In the genomic region with DNA sequence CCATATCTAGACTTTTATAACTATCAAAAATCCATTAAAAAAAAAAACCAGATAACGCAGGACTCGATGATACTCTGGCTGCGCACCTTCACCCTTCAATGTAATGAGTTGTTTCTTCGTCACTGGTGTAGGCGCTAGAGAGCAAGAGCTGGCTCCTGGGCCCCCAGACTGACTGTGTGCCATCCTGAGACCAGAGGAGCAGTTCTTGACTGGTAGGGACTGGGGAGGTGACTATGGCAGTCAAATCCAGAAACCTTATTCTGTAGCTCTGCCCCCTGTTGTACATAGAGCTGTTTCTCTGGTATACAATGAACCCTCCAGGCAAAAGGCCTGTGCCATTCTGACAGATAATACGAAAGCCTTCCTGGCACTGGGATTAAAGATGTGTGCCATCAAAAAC, we compare ENCODE assay signal across 25 mouse cellular contexts. TPM values are rescaled to one million over a fixed set of nuclear protein-coding genes. Genes with fewer than 3 reads are reported as not detected.
A peak's percentile ranks its signal among the peaks of the same experiment; 100 is the strongest.
DNase-seq lines count a peak whose midpoint lies in the region.
"Had no signal": no experiment of that assay in that cellular context is flagged by ENCODE, and none has a peak within 500 bp of the region (broad histone marks: within the 10 kb centered on the region; RNA-seq: fewer than 3 reads in every experiment).

No protein-coding gene starts in this region.

- intact Hi-C loops in heart, postnatal 14 days (cut with DNase I) = no loop called here

- no peaks in the 10 kb centered on the region for H3K4me1 ChIP-seq in heart, embryonic 10.5 days
- H3K4me1 ChIP-seq: embryonic facial prominence, embryonic 12.5 days; embryonic facial prominence, embryonic 15.5 days; heart, embryonic 13.5 days; hindbrain, embryonic 13.5 days had no signal

- no peaks in the 10 kb centered on the region for H3K27me3 ChIP-seq in heart, embryonic 10.5 days (ENCODE audit: insufficient read depth, poor library complexity, severe bottlenecking)
- H3K27me3 ChIP-seq: embryonic facial prominence, embryonic 12.5 days; embryonic facial prominence, embryonic 15.5 days; heart, embryonic 13.5 days; hindbrain, embryonic 13.5 days had no signal

- 86% methylated on average over 6 of the region's 6 CpGs for WGBS in heart, embryonic 10.5 days

- no peak overlapping the region for H3K4me3 ChIP-seq in heart, embryonic 10.5 days
- H3K4me3 ChIP-seq: embryonic facial prominence, embryonic 12.5 days; embryonic facial prominence, embryonic 15.5 days; gastrocnemius, adult 2 months; heart, embryonic 13.5 days; hindbrain, embryonic 13.5 days had no signal

- DNase-seq in heart, embryonic 10.5 days (ENCODE audit: low spot score) = peak; percentile 4
- DNase-seq in heart, postnatal 14 days = no peak
- DNase-seq in induced T-regulatory cell, adult 2 months (ENCODE audit: low read depth) = peak; percentile 20
- DNase-seq in thymus, postnatal 0 days (ENCODE audit: low spot score) = peak; percentile 72
- peak; percentile 55 for DNase-seq in thymus, postnatal 25 days
- no peak for DNase-seq in kidney, adult 18-20 months
- DNase-seq in urinary bladder, postnatal 10 days (ENCODE audit: low spot score) = no peak
- no peak for DNase-seq in cerebellum, postnatal 25 days
- DNase-seq: adrenal gland, adult 8-10 months; adrenal gland, postnatal 25 days; B cell, adult 2 months; cerebellum, adult 11-12 months; cerebellum, adult 8-10 months; cerebellum, postnatal 14 days; forebrain, postnatal 0 days; gastrocnemius, adult 2 months; gastrocnemius, postnatal 14 days; heart, adult 18-20 months; heart, postnatal 10 days had no signal

- H3K36me3 ChIP-seq in heart, embryonic 10.5 days = no peaks in the 10 kb centered on the region
- H3K36me3 ChIP-seq: embryonic facial prominence, embryonic 12.5 days; embryonic facial prominence, embryonic 15.5 days; heart, embryonic 13.5 days; hindbrain, embryonic 13.5 days had no signal

- H3K27ac ChIP-seq in heart, embryonic 10.5 days = no peak overlapping the region
- H3K27ac ChIP-seq: embryonic facial prominence, embryonic 12.5 days; embryonic facial prominence, embryonic 15.5 days; gastrocnemius, adult 2 months; heart, embryonic 13.5 days; hindbrain, embryonic 13.5 days had no signal

- H3K9me3 ChIP-seq in heart, embryonic 10.5 days = no peaks in the 10 kb centered on the region
- H3K9me3 ChIP-seq: embryonic facial prominence, embryonic 12.5 days; embryonic facial prominence, embryonic 15.5 days; heart, embryonic 13.5 days; hindbrain, embryonic 13.5 days had no signal

RNA-seq across cellular contexts. Expression of gene Ntrk3, which starts 0.6 kb away (rescaled TPM):
- 0.11 and 1.4 TPM in 2 replicates for polyA plus RNA-seq in heart, embryonic 10.5 days (2016; fragmentation: Nextera tagmentation; extraction: Ambion mirVana)
- total RNA-seq in heart, postnatal 14 days (2021) = 1 to 10 TPM; 2.5 to 3.5 TPM
- 56.4 and 75.0 TPM in 2 replicates for polyA plus RNA-seq in thymus, postnatal 0 days (2015; fragmentation: Nextera tagmentation; extraction: Ambion mirVana)
- total RNA-seq: common myeloid progenitor, adult 5-6 weeks; hematopoietic stem cell, adult 5-6 weeks had no signal

RNA-seq across cellular contexts. Expression of gene Mrps11, which starts 45.7 kb away (rescaled TPM):
- polyA plus RNA-seq in heart, embryonic 10.5 days (2016; fragmentation: Nextera tagmentation; extraction: Ambion mirVana) = 67.2 and 78.9 TPM in 2 replicates
- 10 to 100 TPM; 45.1 to 46.0 TPM for total RNA-seq in heart, postnatal 14 days (2021)
- polyA plus RNA-seq in thymus, postnatal 0 days (2015; fragmentation: Nextera tagmentation; extraction: Ambion mirVana) = 84.2 and 88.0 TPM in 2 replicates

RNA-seq across cellular contexts. Expression of gene Mrpl46, which starts 46.1 kb away (rescaled TPM):
- polyA plus RNA-seq in heart, embryonic 10.5 days (2016; fragmentation: Nextera tagmentation; extraction: Ambion mirVana) = 80.4 and 82.8 TPM in 2 replicates
- total RNA-seq in heart, postnatal 14 days (2021) = 10 to 100 TPM; 42.8 to 48.3 TPM
- 87.7 and 89.1 TPM in 2 replicates for polyA plus RNA-seq in thymus, postnatal 0 days (2015; fragmentation: Nextera tagmentation; extraction: Ambion mirVana)

Comparison
In these comparisons a context has a peak if more than half of its experiments do, and no peak if none do; other contexts are left out.
1. DNase-seq: peak in heart, embryonic 10.5 days (single experiment), induced T-regulatory cell, adult 2 months (single experiment), thymus, postnatal 0 days (single experiment) and thymus, postnatal 25 days (single experiment); none in heart, postnatal 14 days (0 of 2), kidney, adult 18-20 months (single experiment), urinary bladder, postnatal 10 days (single experiment) and cerebellum, postnatal 25 days (0 of 2).
2. RNA of gene Ntrk3, which starts 0.6 kb away (polyA plus RNA-seq): 56.4 to 75.0 TPM in thymus, postnatal 0 days; 0.11 to 1.4 TPM in heart, embryonic 10.5 days; every median in the first group is over 10 times any median in the second.